Comparison of ENCODE assay signal across 27 mouse cellular contexts in the genomic region with DNA sequence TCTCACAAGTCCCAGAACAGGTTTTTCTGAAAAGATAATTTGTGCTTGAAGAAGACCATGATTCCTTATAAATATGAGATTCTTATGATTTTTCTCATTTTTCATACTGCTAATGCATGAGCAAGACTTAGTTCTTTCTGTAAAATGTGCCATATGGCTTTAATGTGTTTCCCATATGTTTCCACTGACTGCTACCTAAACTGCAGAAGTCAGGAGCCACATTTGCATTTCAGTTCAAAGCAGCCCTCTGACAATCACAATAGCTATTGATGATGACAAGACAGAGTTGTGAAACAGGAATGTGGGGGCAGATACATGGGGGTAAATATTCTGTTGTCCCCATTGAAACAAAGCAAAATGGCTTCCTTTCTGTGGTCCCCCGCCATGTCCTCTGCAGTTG.
"Had no signal": no experiment of that assay in that cellular context is flagged by ENCODE, and none has a peak within 500 bp of the region (broad histone marks: within the 10 kb centered on the region; RNA-seq: fewer than 3 reads in every experiment).

No protein-coding gene starts in this region.

- H3K4me1 ChIP-seq: heart, embryonic 13.5 days; heart, embryonic 15.5 days; hindbrain, embryonic 13.5 days; hindbrain, embryonic 15.5 days; kidney, embryonic 15.5 days; limb, embryonic 13.5 days; liver, embryonic 12.5 days had no signal

- H3K27ac ChIP-seq: heart, adult 2 months; heart, embryonic 13.5 days; heart, embryonic 15.5 days; hindbrain, embryonic 13.5 days; hindbrain, embryonic 15.5 days; hindbrain, postnatal 0 days; kidney, embryonic 15.5 days; kidney, postnatal 0 days; limb, embryonic 13.5 days; limb, embryonic 15.5 days; liver, embryonic 12.5 days; liver, embryonic 14.5 days had no signal

- H3K4me2 ChIP-seq: heart, embryonic 11.5 days; heart, embryonic 13.5 days; heart, embryonic 15.5 days; hindbrain, embryonic 13.5 days; hindbrain, embryonic 15.5 days; kidney, embryonic 15.5 days; limb, embryonic 13.5 days; limb, embryonic 15.5 days; liver, embryonic 12.5 days had no signal

- H3K4me3 ChIP-seq: heart, adult 2 months; heart, embryonic 13.5 days; heart, embryonic 15.5 days; hindbrain, embryonic 13.5 days; hindbrain, embryonic 15.5 days; kidney, embryonic 15.5 days; limb, embryonic 13.5 days; limb, embryonic 15.5 days; liver, embryonic 12.5 days had no signal

- ATAC-seq: hindbrain, postnatal 0 days; intestine, embryonic 16.5 days; liver, embryonic 12.5 days had no signal

- H3K9ac ChIP-seq: heart, embryonic 13.5 days; heart, embryonic 15.5 days; hindbrain, embryonic 13.5 days; hindbrain, embryonic 15.5 days; kidney, embryonic 15.5 days; limb, embryonic 13.5 days; limb, embryonic 15.5 days; liver, embryonic 12.5 days; liver, embryonic 14.5 days had no signal

- H3K9me3 ChIP-seq: heart, embryonic 13.5 days; heart, embryonic 15.5 days; hindbrain, embryonic 13.5 days; hindbrain, embryonic 15.5 days; kidney, embryonic 15.5 days; limb, embryonic 13.5 days; limb, embryonic 15.5 days; liver, embryonic 12.5 days had no signal

- H3K36me3 ChIP-seq: heart, embryonic 13.5 days; heart, embryonic 15.5 days; hindbrain, embryonic 13.5 days; hindbrain, embryonic 15.5 days; kidney, embryonic 15.5 days; limb, embryonic 13.5 days; limb, embryonic 15.5 days; liver, embryonic 12.5 days had no signal

- H3K27me3 ChIP-seq: heart, embryonic 13.5 days; heart, embryonic 15.5 days; hindbrain, embryonic 13.5 days; hindbrain, embryonic 15.5 days; kidney, embryonic 15.5 days; limb, embryonic 13.5 days; limb, embryonic 15.5 days; liver, embryonic 12.5 days had no signal

- DNase-seq: gastrocnemius, postnatal 14 days; gastrocnemius, postnatal 36 days; heart, adult 11 months; heart, adult 2 months; heart, postnatal 14 days; heart, postnatal 36 days; kidney, adult 11 months; kidney, adult 2 months; kidney, adult 9 months; kidney, postnatal 14 days; kidney, postnatal 36 days; layer of hippocampus, adult 9-11 months; layer of hippocampus, postnatal 36 days; left cerebral cortex, postnatal 4 days had no signal
